Comparison of ENCODE assay signal across 21 mouse cellular contexts in genomic region chr4:107017257-107017656, GRCm38 (mm10). TPM values are rescaled to one million over a fixed set of nuclear protein-coding genes. Genes with fewer than 3 reads are reported as not detected.
DNase-seq lines count a peak whose midpoint lies in the region; ATAC-seq and TF ChIP-seq lines count a peak whose summit lies in the region.
"Had no signal": no experiment of that assay in that cellular context is flagged by ENCODE, and none has a peak within 500 bp of the region (broad histone marks: within the 10 kb centered on the region; RNA-seq: fewer than 3 reads in every experiment).

No protein-coding gene starts in this region.

- H3K27ac ChIP-seq in hindbrain, embryonic 12.5 days: 0 out of 2 replicates have a peak overlapping the region, but pooled peaks have one; percentile 7
- no peak overlapping the region for H3K27ac ChIP-seq in hindbrain, embryonic 11.5 days (ENCODE audit: low read depth, low read length)
- H3K27ac ChIP-seq in midbrain, embryonic 12.5 days (replicated peaks): peak overlapping the region; percentile 15; the same call in 1 of the 2 replicates
- no peak overlapping the region for H3K27ac ChIP-seq in midbrain, postnatal 0 days (ENCODE audit: low read depth, low read length)
- H3K27ac ChIP-seq in limb, embryonic 10.5 days: peak overlapping the region; percentile 71; the same call in 1 of the 2 replicates
- H3K27ac ChIP-seq in neural tube, embryonic 13.5 days (replicated peaks): 0 out of 2 replicates have a peak overlapping the region, but pooled peaks have one; percentile 87
- H3K27ac ChIP-seq: liver, embryonic 15.5 days; lung, embryonic 15.5 days had no signal

- H3K9ac ChIP-seq in hindbrain, embryonic 12.5 days: peak overlapping the region; percentile 38; the same call in 1 of the 2 replicates
- no peak overlapping the region for H3K9ac ChIP-seq in hindbrain, embryonic 11.5 days (ENCODE audit: low read depth, low read length)
- H3K9ac ChIP-seq in midbrain, embryonic 12.5 days (replicated peaks): no peak overlapping the region
- no peak overlapping the region for H3K9ac ChIP-seq in midbrain, postnatal 0 days (replicated peaks; ENCODE audit: low read length, poor library complexity, severe bottlenecking)
- peak overlapping the region; percentile 26; the same call in 1 of the 2 replicates for H3K9ac ChIP-seq in neural tube, embryonic 13.5 days
- H3K9ac ChIP-seq: forebrain, postnatal 0 days; heart, embryonic 12.5 days; hindbrain, embryonic 15.5 days; liver, embryonic 15.5 days; lung, embryonic 15.5 days had no signal

- TF ChIP-seq CTCF in midbrain, postnatal 0 days (IDR thresholded peaks at IDR 0.05): no peak

- H3K4me1 ChIP-seq in hindbrain, embryonic 12.5 days: peaks cover 99% of the 10 kb centered on the region
- H3K4me1 ChIP-seq in hindbrain, embryonic 11.5 days (replicated peaks; ENCODE audit: control insufficient read depth, insufficient read depth, low read length): peaks cover 34% of the 10 kb centered on the region
- peaks cover 71% of the 10 kb centered on the region for H3K4me1 ChIP-seq in midbrain, embryonic 12.5 days
- peaks cover 26% of the 10 kb centered on the region for H3K4me1 ChIP-seq in midbrain, postnatal 0 days (ENCODE audit: insufficient read depth, low read length)
- H3K4me1 ChIP-seq in limb, embryonic 10.5 days: peaks cover 88% of the 10 kb centered on the region
- peaks cover 99% of the 10 kb centered on the region for H3K4me1 ChIP-seq in neural tube, embryonic 13.5 days (replicated peaks)

- no peak overlapping the region for H3K4me2 ChIP-seq in hindbrain, embryonic 12.5 days (replicated peaks)
- H3K4me2 ChIP-seq in hindbrain, embryonic 11.5 days (replicated peaks; ENCODE audit: low read depth, low read length): no peak overlapping the region
- no peak overlapping the region for H3K4me2 ChIP-seq in midbrain, embryonic 12.5 days (replicated peaks)
- H3K4me2 ChIP-seq in midbrain, postnatal 0 days (ENCODE audit: low read depth, low read length, poor library complexity, severe bottlenecking): no peak overlapping the region
- no peak overlapping the region for H3K4me2 ChIP-seq in neural tube, embryonic 13.5 days
- H3K4me2 ChIP-seq: heart, embryonic 12.5 days; hindbrain, embryonic 15.5 days; liver, embryonic 15.5 days; lung, embryonic 15.5 days had no signal

- H3K4me3 ChIP-seq in hindbrain, embryonic 12.5 days: no peak overlapping the region
- H3K4me3 ChIP-seq in hindbrain, embryonic 11.5 days (ENCODE audit: low read depth, low read length): no peak overlapping the region
- H3K4me3 ChIP-seq in midbrain, embryonic 12.5 days: no peak overlapping the region
- H3K4me3 ChIP-seq in midbrain, postnatal 0 days (ENCODE audit: low read depth, low read length): no peak overlapping the region
- no peak overlapping the region for H3K4me3 ChIP-seq in limb, embryonic 10.5 days
- no peak overlapping the region for H3K4me3 ChIP-seq in neural tube, embryonic 13.5 days
- H3K4me3 ChIP-seq: heart, embryonic 12.5 days; hindbrain, embryonic 15.5 days; liver, embryonic 15.5 days; lung, embryonic 15.5 days; megakaryocyte, embryonic 14.5 days had no signal

- H3K36me3 ChIP-seq in hindbrain, embryonic 12.5 days: 0 out of 2 replicates have a peak, but pooled peaks cover 11% of the 10 kb centered on the region
- no peaks in the 10 kb centered on the region for H3K36me3 ChIP-seq in hindbrain, embryonic 11.5 days (ENCODE audit: control insufficient read depth, insufficient read depth, low read length)
- H3K36me3 ChIP-seq in midbrain, embryonic 12.5 days: 0 out of 2 replicates have a peak, but pooled peaks cover 2% of the 10 kb centered on the region
- no peaks in the 10 kb centered on the region for H3K36me3 ChIP-seq in midbrain, postnatal 0 days (ENCODE audit: insufficient read depth, low read length)
- H3K36me3 ChIP-seq in limb, embryonic 10.5 days: peaks cover 94% of the 10 kb centered on the region
- H3K36me3 ChIP-seq in neural tube, embryonic 13.5 days: no peaks in the 10 kb centered on the region
- H3K36me3 ChIP-seq: hindbrain, embryonic 15.5 days had no signal

- DNase-seq in hindbrain, embryonic 11.5 days (ENCODE audit: low spot score): no peak
- no peak for DNase-seq in midbrain, postnatal 0 days (ENCODE audit: low spot score)
- no peak for DNase-seq in limb, embryonic 10.5 days (ENCODE audit: low spot score)
- DNase-seq in thymus, postnatal 14 days: no peak
- DNase-seq: adrenal gland, postnatal 25 days; cerebellum, postnatal 10 days; forebrain, postnatal 0 days; gastrocnemius, postnatal 14 days; heart, postnatal 10 days; kidney, postnatal 10 days; lung, postnatal 36 days; thymus, adult 2 months had no signal

- ATAC-seq in hindbrain, embryonic 12.5 days (ENCODE audit: low FRiP score): no peak
- ATAC-seq in hindbrain, embryonic 11.5 days (ENCODE audit: low FRiP score): no peak
- no peak for ATAC-seq in midbrain, embryonic 12.5 days (ENCODE audit: low FRiP score, low read depth)
- ATAC-seq in midbrain, postnatal 0 days (ENCODE audit: low FRiP score): no peak
- no peak for ATAC-seq in neural tube, embryonic 13.5 days (ENCODE audit: low read depth)
- ATAC-seq: forebrain, postnatal 0 days; intestine, embryonic 16.5 days had no signal

- H3K27me3 ChIP-seq in hindbrain, embryonic 12.5 days: no peaks in the 10 kb centered on the region
- no peaks in the 10 kb centered on the region for H3K27me3 ChIP-seq in hindbrain, embryonic 11.5 days (ENCODE audit: control insufficient read depth, insufficient read depth, low read length)
- H3K27me3 ChIP-seq in midbrain, embryonic 12.5 days: no peaks in the 10 kb centered on the region
- H3K27me3 ChIP-seq in midbrain, postnatal 0 days (ENCODE audit: insufficient read depth, low read length): no peaks in the 10 kb centered on the region
- H3K27me3 ChIP-seq in limb, embryonic 10.5 days (ENCODE audit: low read depth, poor library complexity, severe bottlenecking): no peaks in the 10 kb centered on the region
- no peaks in the 10 kb centered on the region for H3K27me3 ChIP-seq in neural tube, embryonic 13.5 days
- H3K27me3 ChIP-seq: heart, embryonic 12.5 days; hindbrain, embryonic 15.5 days; liver, embryonic 15.5 days; lung, embryonic 15.5 days had no signal

- H3K9me3 ChIP-seq in hindbrain, embryonic 12.5 days (replicated peaks): no peaks in the 10 kb centered on the region
- no peaks in the 10 kb centered on the region for H3K9me3 ChIP-seq in hindbrain, embryonic 11.5 days (ENCODE audit: control insufficient read depth, low read length)
- H3K9me3 ChIP-seq in midbrain, embryonic 12.5 days: no peaks in the 10 kb centered on the region
- no peaks in the 10 kb centered on the region for H3K9me3 ChIP-seq in midbrain, postnatal 0 days (ENCODE audit: low read length)
- H3K9me3 ChIP-seq in limb, embryonic 10.5 days (replicated peaks): no peaks in the 10 kb centered on the region
- no peaks in the 10 kb centered on the region for H3K9me3 ChIP-seq in neural tube, embryonic 13.5 days
- H3K9me3 ChIP-seq: heart, embryonic 12.5 days; hindbrain, embryonic 15.5 days; liver, embryonic 15.5 days; lung, embryonic 15.5 days; megakaryocyte, embryonic 14.5 days had no signal

RNA-seq across cellular contexts. Expression of gene Mrpl37, which starts 49.4 kb away (rescaled TPM):
- polyA plus RNA-seq in hindbrain, embryonic 12.5 days (2016; fragmentation: Nextera tagmentation; extraction: Ambion mirVana): 78.0 and 80.8 TPM in 2 replicates
- polyA plus RNA-seq in hindbrain, embryonic 11.5 days (2014; fragmentation: Nextera tagmentation; extraction: Ambion mirVana): 107 and 113 TPM in 2 replicates
- polyA plus RNA-seq in midbrain, embryonic 12.5 days (2016; fragmentation: Nextera tagmentation; extraction: Ambion mirVana): 91.0 and 91.9 TPM in 2 replicates
- 51.7 and 53.3 TPM in 2 replicates for total RNA-seq in midbrain, postnatal 0 days (2014; rRNA removed)
- polyA plus RNA-seq in midbrain, postnatal 0 days (2015; fragmentation: Nextera tagmentation; extraction: Ambion mirVana): 71.5 and 76.7 TPM in 2 replicates
- 145 and 167 TPM in 2 replicates for polyA plus RNA-seq in limb, embryonic 10.5 days (2016; fragmentation: Nextera tagmentation; extraction: Ambion mirVana)
- polyA plus RNA-seq in neural tube, embryonic 13.5 days (2015; fragmentation: Nextera tagmentation; extraction: Ambion mirVana): 76.9 and 80.9 TPM in 2 replicates

RNA-seq across cellular contexts. Expression of gene Cyb5rl, which starts 49.5 kb away (rescaled TPM):
- 4.1 and 4.5 TPM in 2 replicates for polyA plus RNA-seq in hindbrain, embryonic 12.5 days (2016; fragmentation: Nextera tagmentation; extraction: Ambion mirVana)
- polyA plus RNA-seq in hindbrain, embryonic 11.5 days (2014; fragmentation: Nextera tagmentation; extraction: Ambion mirVana): 2.3 and 5.5 TPM in 2 replicates
- 5.8 and 9.5 TPM in 2 replicates for polyA plus RNA-seq in midbrain, embryonic 12.5 days (2016; fragmentation: Nextera tagmentation; extraction: Ambion mirVana)
- total RNA-seq in midbrain, postnatal 0 days (2014; rRNA removed): 5.1 and 20.5 TPM in 2 replicates
- 4.6 and 5.6 TPM in 2 replicates for polyA plus RNA-seq in midbrain, postnatal 0 days (2015; fragmentation: Nextera tagmentation; extraction: Ambion mirVana)
- 11.7 and 12.6 TPM in 2 replicates for polyA plus RNA-seq in limb, embryonic 10.5 days (2016; fragmentation: Nextera tagmentation; extraction: Ambion mirVana)
- polyA plus RNA-seq in neural tube, embryonic 13.5 days (2015; fragmentation: Nextera tagmentation; extraction: Ambion mirVana): 4.5 and 6.9 TPM in 2 replicates

Comparison
In these comparisons a context has a peak if more than half of its experiments do, and no peak if none do; other contexts are left out.
1. H3K27ac ChIP-seq: peak in hindbrain, embryonic 12.5 days (single experiment), midbrain, embryonic 12.5 days (single experiment), limb, embryonic 10.5 days (single experiment) and neural tube, embryonic 13.5 days (single experiment); none in hindbrain, embryonic 11.5 days (single experiment) and midbrain, postnatal 0 days (single experiment).
2. H3K9ac ChIP-seq: peak in hindbrain, embryonic 12.5 days (single experiment) and neural tube, embryonic 13.5 days (single experiment); none in hindbrain, embryonic 11.5 days (single experiment), midbrain, embryonic 12.5 days (single experiment) and midbrain, postnatal 0 days (single experiment).